ENCODE assay signal across 14 mouse cellular contexts in the genomic region with DNA sequence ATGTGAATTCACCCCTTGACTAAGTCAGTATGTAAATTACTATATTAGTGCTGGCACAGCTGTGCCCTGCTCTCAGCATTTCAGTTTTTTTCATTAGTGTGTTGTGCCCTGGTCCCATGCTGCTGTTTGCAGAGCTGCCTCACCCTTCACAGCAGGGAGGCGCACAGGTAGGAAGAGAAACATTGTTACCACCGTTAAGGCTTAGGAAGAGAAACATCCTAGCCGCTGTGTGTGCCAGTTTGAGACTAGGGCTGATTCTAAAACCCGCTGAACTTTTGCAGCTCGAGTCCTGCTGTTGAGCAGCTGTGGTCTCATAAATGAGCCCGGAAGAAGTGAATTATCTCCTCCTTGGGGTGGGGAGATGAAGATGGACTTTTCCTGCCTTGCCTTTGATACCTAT. TPM values are rescaled to one million over a fixed set of nuclear protein-coding genes. Genes with fewer than 3 reads are reported as not detected.
DNase-seq lines count a peak whose midpoint lies in the region.
"Had no signal": no experiment of that assay in that cellular context is flagged by ENCODE, and none has a peak within 500 bp of the region (broad histone marks: within the 10 kb centered on the region; RNA-seq: fewer than 3 reads in every experiment).

No protein-coding gene starts in this region.

- peak; percentile 60 for DNase-seq in heart, adult 11 months
- no peak for DNase-seq in heart, postnatal 14 days
- peak; percentile 60 for DNase-seq in testis, postnatal 14 days (ENCODE audit: low spot score)
- no peak for DNase-seq in testis, postnatal 10 days (ENCODE audit: low spot score)
- DNase-seq: adrenal gland, adult 2 months; adrenal gland, adult 8-10 months; adrenal gland, postnatal 10 days; adrenal gland, postnatal 14 days; adrenal gland, postnatal 25 days; adrenal gland, postnatal 36 days; B cell, adult 2 months; cerebellum, adult 11 months; cerebellum, adult 11-12 months; cerebellum, adult 18-20 months had no signal

- intact Hi-C loops in heart, postnatal 14 days (cut with DNase I) = loop anchor here (5.0 kb wide), 1 partner anchor 37 kb away; no protein-coding TSS in a partner anchor

RNA-seq across cellular contexts. Expression of gene Sec24d, which starts 41.9 kb away (rescaled TPM):
- total RNA-seq in heart, postnatal 14 days (2021) = 10 to 100 TPM; 43.5 to 54.0 TPM

Comparison
In these comparisons a context has a peak if more than half of its experiments do, and no peak if none do; other contexts are left out.
1. DNase-seq: peak in heart, adult 11 months (single experiment) and testis, postnatal 14 days (single experiment); none in heart, postnatal 14 days (0 of 2) and testis, postnatal 10 days (single experiment).